Mouse (Mus musculus) stomach, embryonic 14.5 days (tissue): ENCODE data around the gene Cnot6. TPM values are rescaled to one million over a fixed set of nuclear protein-coding genes. Genes with fewer than 3 reads are reported as not detected.

Experiments
- ATAC-seq: fragments of 200-750 bp; cut with Nextera tagmentation; 2 replicates; pipeline ENCODE4 v1.8.0; 2017; ENCODE audit warnings: low read depth, moderate TSS enrichment; ENCODE audit not compliant: insufficient number of reproducible peaks, insufficient read depth, low FRiP score
- H3K27ac ChIP-seq: fragments of 300-500 bp; sonication (generic); 2 replicates; pipeline ENCODE4 v1.5.1; 2014; ENCODE audit warnings: mild to moderate bottlenecking, low read length, moderate library complexity, mixed read lengths
- H3K27me3 ChIP-seq: fragments of 300-500 bp; sonication (generic); 2 replicates; pipeline ENCODE4 v1.6.1; 2014; ENCODE audit warnings: low read length, control low read depth, mixed read lengths; ENCODE audit not compliant: control insufficient read depth, insufficient read depth
- H3K36me3 ChIP-seq: fragments of 300-500 bp; sonication (generic); 2 replicates; pipeline ENCODE4 v1.6.1; 2014; ENCODE audit warnings: mild to moderate bottlenecking, control low read depth, low read length, moderate library complexity, mixed read lengths; ENCODE audit not compliant: control insufficient read depth, insufficient read depth
- H3K4me1 ChIP-seq: fragments of 300-500 bp; sonication (generic); 2 replicates; pipeline ENCODE4 v1.6.1; 2014; ENCODE audit warnings: low read length, control low read depth, mixed read lengths; ENCODE audit not compliant: control insufficient read depth, insufficient read depth
- H3K4me2 ChIP-seq: fragments of 300-500 bp; sonication (generic); replicated peaks from 2 replicates; pipeline ENCODE4 v1.6.1; 2014; ENCODE audit warnings: low read depth, low read length, control low read depth
- H3K4me3 ChIP-seq: fragments of 300-500 bp; sonication (generic); 2 replicates; pipeline ENCODE4 v1.5.1; 2014; ENCODE audit warnings: low read depth, low read length, control low read depth
- H3K9ac ChIP-seq: fragments of 300-500 bp; sonication (generic); replicated peaks from 2 replicates; pipeline ENCODE4 v1.6.1; 2014; ENCODE audit warnings: low read depth, mild to moderate bottlenecking, control low read depth, low read length, moderate library complexity, mixed read lengths
- H3K9me3 ChIP-seq: fragments of 300-500 bp; sonication (generic); 2 replicates; pipeline ENCODE4 v1.6.1; 2016; ENCODE audit warnings: low read depth, low read length, control low read depth; ENCODE audit not compliant: control insufficient read depth
- WGBS: fragments of 180-500 bp; shearing (Covaris S2); extraction: QIAGEN DNeasy Blood & Tissue Kit; methylation state at CpG from one replicate; pipeline ENCODE4 v1.1.7; 2014; 5-methylcytosine and 5-hydroxymethylcytosine counted together
- polyA plus RNA-seq: library from polyadenylated mRNA; unstranded; fragments of >200 nt; fragmentation: Nextera tagmentation; extraction: Ambion mirVana; gene quantifications from 2 replicates; pipeline ENCODE4 v1.2.1, GENCODE M21; 2014

Gene Cnot6
- polyA plus RNA-seq = 59.8 and 62.6 TPM in 2 replicates

GRCm38 (mm10) chr11:49712555-49713335, at the start of gene Cnot6:
Gene Cnot6 (minus strand): TSS chr11:49712723.
- under 1% methylated on average over 65 of the region's 65 CpGs for WGBS
- ATAC-seq = peak; percentile 97

GRCm38 (mm10) chr11:49761130-49761529, 48.6 kb upstream of the Cnot6 start:
- H3K36me3 ChIP-seq = no peaks in the 10 kb centered on the region
- ATAC-seq = no peak

More at GRCm38 (mm10) chr11:49712555-49713335, at the start of gene Cnot6:
- Histone ChIP-seq H3K4me3 (peak within 1 kb of the TSS; percentile 96), H3K4me2 (peak within 1 kb of the TSS; percentile 75), H3K9me3 (no peaks in the 10 kb centered on the region), H3K36me3 (no peaks in the 10 kb centered on the region), H3K27me3 (no peaks in the 10 kb centered on the region), H3K9ac (peak within 1 kb of the TSS; percentile 99), H3K4me1 (peaks cover 25% of the 10 kb centered on the region; the same call in 1 of the 2 replicates), H3K27ac (peak within 1 kb of the TSS; percentile 93)

DNA sequence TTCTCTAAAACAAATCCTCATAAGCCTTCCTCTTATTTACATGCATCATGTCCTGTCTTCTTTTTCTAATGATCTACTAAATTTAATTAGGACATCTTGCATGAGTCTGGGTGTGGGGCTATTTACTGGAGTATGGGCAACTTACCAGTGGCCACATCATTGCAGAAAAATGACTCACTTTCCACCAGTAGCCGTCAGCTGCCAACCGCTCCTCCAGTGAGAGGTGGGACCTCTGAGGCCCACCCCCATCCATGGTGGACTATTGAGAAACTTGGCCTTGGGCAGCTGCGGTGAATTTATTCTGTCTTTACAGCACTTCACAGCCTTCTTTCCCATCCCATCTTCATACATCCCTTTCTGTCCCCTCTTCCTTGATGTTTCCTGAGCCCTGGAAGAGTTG, 45.6 kb upstream of the Cnot6 start:
- Histone ChIP-seq H3K4me3 (no peak overlapping the region), H3K4me2 (no peak overlapping the region), H3K9me3 (no peaks in the 10 kb centered on the region), H3K27me3 (no peaks in the 10 kb centered on the region), H3K9ac (no peak overlapping the region), H3K36me3 (no peaks in the 10 kb centered on the region), H3K4me1 (no peaks in the 10 kb centered on the region), H3K27ac (no peak overlapping the region)
- ATAC-seq = no peak
- 90% methylated on average over 3 of the region's 3 CpGs for WGBS

More at GRCm38 (mm10) chr11:49761130-49761529, 48.6 kb upstream of the Cnot6 start:
- no peaks in the 10 kb centered on the region for H3K27me3 ChIP-seq
- H3K4me3 ChIP-seq = no peak overlapping the region
- WGBS = 87% methylated on average over 5 of the region's 5 CpGs
- no peaks in the 10 kb centered on the region for H3K4me1 ChIP-seq
- no peak overlapping the region for H3K9ac ChIP-seq
- H3K27ac ChIP-seq = no peak overlapping the region
- H3K4me2 ChIP-seq = no peak overlapping the region
- H3K9me3 ChIP-seq = no peaks in the 10 kb centered on the region

DNA sequence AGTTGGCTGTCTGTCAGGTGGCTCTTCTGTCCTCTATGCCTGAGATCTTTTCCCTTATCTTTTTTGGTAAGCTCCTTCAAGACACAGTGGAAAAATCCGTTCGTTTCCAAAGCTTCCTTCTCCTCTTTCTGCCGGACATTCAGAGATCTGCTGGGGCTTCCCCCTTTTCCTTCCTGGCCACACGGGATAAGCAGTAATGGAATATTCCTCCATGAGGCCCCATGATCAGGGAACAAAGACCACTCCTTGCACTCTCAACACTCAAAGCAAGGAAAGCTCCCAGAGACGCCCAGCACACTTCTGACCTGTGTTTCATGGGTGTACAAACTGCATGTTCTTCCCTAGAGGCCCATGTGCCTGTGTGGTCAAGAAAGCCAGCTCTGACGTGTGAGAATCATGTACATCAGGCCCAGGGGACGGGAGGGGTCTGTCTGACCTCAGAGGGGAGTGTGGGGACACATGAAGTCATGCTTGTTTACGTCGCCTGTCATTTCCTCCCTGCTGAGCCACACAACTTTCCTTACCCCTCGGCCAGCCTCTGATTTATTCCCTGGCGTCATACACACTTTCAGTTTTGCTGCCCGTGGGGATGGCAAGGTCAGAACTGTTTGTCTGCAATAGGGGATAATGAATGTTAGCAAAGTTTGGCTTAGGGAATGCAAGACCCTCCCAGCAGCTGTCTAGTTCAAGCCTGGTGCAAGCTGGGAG, 42.6 kb upstream of the Cnot6 start:
- no peak overlapping the region for H3K4me3 ChIP-seq
- H3K36me3 ChIP-seq = no peaks in the 10 kb centered on the region
- H3K9me3 ChIP-seq = no peaks in the 10 kb centered on the region
- no peaks in the 10 kb centered on the region for H3K27me3 ChIP-seq
- peak overlapping the region; percentile 7; the same call in 1 of the 2 replicates for H3K27ac ChIP-seq
- no peak for ATAC-seq
- no peaks in the 10 kb centered on the region for H3K4me1 ChIP-seq
- H3K4me2 ChIP-seq = no peak overlapping the region
- no peak overlapping the region for H3K9ac ChIP-seq
- WGBS = 23% methylated on average over 12 of the region's 12 CpGs

GRCm38 (mm10) chr11:49746756-49747155, 34.2 kb upstream of the Cnot6 start:
- Histone ChIP-seq H3K9ac (no peak overlapping the region), H3K27me3 (no peaks in the 10 kb centered on the region), H3K27ac (no peak overlapping the region), H3K4me1 (no peaks in the 10 kb centered on the region), H3K9me3 (peaks cover 3% of the 10 kb centered on the region; the same call in 1 of the 2 replicates), H3K4me3 (no peak overlapping the region), H3K4me2 (no peak overlapping the region), H3K36me3 (no peaks in the 10 kb centered on the region)
- WGBS = 89% methylated on average over 1 of the region's 1 CpGs
- ATAC-seq = no peak

GRCm38 (mm10) chr11:49745839-49746238, 33.3 kb upstream of the Cnot6 start:
- Histone ChIP-seq H3K27me3 (no peaks in the 10 kb centered on the region), H3K27ac (no peak overlapping the region), H3K9ac (no peak overlapping the region), H3K4me3 (no peak overlapping the region), H3K36me3 (no peaks in the 10 kb centered on the region), H3K4me2 (no peak overlapping the region), H3K4me1 (no peaks in the 10 kb centered on the region), H3K9me3 (peaks cover 3% of the 10 kb centered on the region; the same call in 1 of the 2 replicates)
- 81% methylated on average over 3 of the region's 3 CpGs for WGBS
- no peak for ATAC-seq

DNA sequence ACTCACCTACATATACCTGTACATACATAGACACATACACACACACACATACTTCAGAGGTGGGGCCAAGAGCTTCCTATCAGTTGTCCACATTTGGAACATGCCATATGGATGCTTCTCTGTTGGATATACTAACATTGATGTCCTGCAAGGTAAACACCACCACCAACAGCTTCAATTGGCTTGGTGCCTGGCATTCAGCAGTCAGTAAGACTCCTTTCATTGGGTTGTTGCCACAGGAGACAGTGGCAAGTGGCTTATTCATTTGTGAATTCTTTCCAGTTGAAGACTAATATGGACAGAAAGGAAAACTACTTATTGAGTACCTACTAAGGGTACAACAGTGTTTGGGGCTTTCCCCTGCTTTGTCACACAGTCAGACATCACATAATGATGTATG, 32.5 kb upstream of the Cnot6 start:
- Histone ChIP-seq H3K4me2 (no peak overlapping the region), H3K9me3 (peaks cover 3% of the 10 kb centered on the region; the same call in 1 of the 2 replicates), H3K4me1 (no peaks in the 10 kb centered on the region), H3K4me3 (no peak overlapping the region), H3K27ac (no peak overlapping the region), H3K36me3 (no peaks in the 10 kb centered on the region), H3K27me3 (no peaks in the 10 kb centered on the region), H3K9ac (no peak overlapping the region)
- no peak for ATAC-seq

GRCm38 (mm10) chr11:49743634-49744033, 31.1 kb upstream of the Cnot6 start:
- Histone ChIP-seq H3K27ac (no peak overlapping the region), H3K4me1 (no peaks in the 10 kb centered on the region), H3K36me3 (no peaks in the 10 kb centered on the region), H3K9me3 (no peaks in the 10 kb centered on the region), H3K4me3 (no peak overlapping the region), H3K27me3 (no peaks in the 10 kb centered on the region), H3K4me2 (no peak overlapping the region), H3K9ac (no peak overlapping the region)
- WGBS = 86% methylated on average over 7 of the region's 7 CpGs
- ATAC-seq = no peak
